Mouse (Mus musculus) thymus, adult 2 months (tissue): ENCODE data around the gene Siglecf.

Source experiments
- CTCF ChIP-seq: fragments of 200-500 bp; IDR thresholded peaks from 2 replicates; pipeline ENCODE4 v1.5.1; 2012; ENCODE audit warnings: mild to moderate bottlenecking, control low read depth, low read length, moderate library complexity, borderline replicate concordance; ENCODE audit not compliant: control insufficient read depth, poor library complexity, insufficient read depth; ENCODE audit errors: extremely low read depth
- POLR2A ChIP-seq: fragments of 200-500 bp; IDR thresholded peaks from 2 replicates; pipeline ENCODE4 v1.6.1; 2012; ENCODE audit warnings: mild to moderate bottlenecking, low read length, control low read depth, moderate library complexity; ENCODE audit not compliant: control insufficient read depth, poor library complexity, insufficient read depth; ENCODE audit errors: extremely low read depth

- TF ChIP-seq CTCF (no peak), POLR2A (no peak)
Observed at GRCm38 (mm10) chr7:43409084-43409483, 57.9 kb downstream of the Siglecf start.
